ENCODE assay signal across 15 mouse cellular contexts in the genomic region with DNA sequence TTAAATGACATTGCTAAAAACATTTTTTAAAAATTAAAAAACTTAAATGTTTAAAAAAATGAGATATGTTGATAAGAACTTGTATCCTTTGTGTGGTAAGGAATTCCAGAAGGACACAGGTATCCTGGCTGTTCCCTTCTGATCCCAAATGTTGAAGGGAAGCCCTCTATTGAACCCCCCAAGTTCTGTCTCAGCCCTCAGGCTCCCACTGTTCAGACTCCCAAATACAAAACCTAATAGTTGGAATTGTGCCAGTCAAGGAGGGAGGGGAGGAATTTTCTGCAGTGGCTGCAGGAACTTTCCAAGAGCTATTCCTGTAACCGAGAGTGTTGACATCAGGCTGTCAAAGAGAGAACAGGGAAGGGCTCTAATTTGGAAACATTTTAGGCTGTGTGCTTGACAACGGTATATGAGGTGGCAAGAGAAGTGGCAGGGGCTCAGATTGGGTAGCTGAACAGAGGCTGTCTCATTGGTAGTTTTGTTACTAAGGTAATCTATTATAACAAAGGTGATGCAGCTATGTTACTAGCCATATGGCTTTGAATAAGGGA.
A peak's percentile ranks its signal among the peaks of the same experiment; 100 is the strongest.
DNase-seq lines count a peak whose midpoint lies in the region; ATAC-seq and TF ChIP-seq lines count a peak whose summit lies in the region.
"Had no signal": no experiment of that assay in that cellular context is flagged by ENCODE, and none has a peak within 500 bp of the region (broad histone marks: within the 10 kb centered on the region; RNA-seq: fewer than 3 reads in every experiment).

No protein-coding gene starts in this region.

- no peaks in the 10 kb centered on the region for H3K27me3 ChIP-seq in heart, embryonic 13.5 days (replicated peaks)
- H3K27me3 ChIP-seq in intestine, postnatal 0 days (replicated peaks; ENCODE audit: control insufficient read depth, insufficient read depth, low read length): no peaks in the 10 kb centered on the region

- peak overlapping the region; percentile 63 for H3K27ac ChIP-seq in heart, embryonic 13.5 days (replicated peaks)
- H3K27ac ChIP-seq in intestine, postnatal 0 days (ENCODE audit: low read depth, low read length): no peak overlapping the region
- H3K27ac ChIP-seq: layer of hippocampus, adult 2 months had no signal

- H3K9ac ChIP-seq in heart, embryonic 13.5 days: no peak overlapping the region
- H3K9ac ChIP-seq in intestine, postnatal 0 days (ENCODE audit: low read depth, low read length): no peak overlapping the region
- H3K9ac ChIP-seq: liver, postnatal 0 days had no signal

- H3K4me1 ChIP-seq in heart, embryonic 13.5 days: peaks cover 51% of the 10 kb centered on the region
- H3K4me1 ChIP-seq in intestine, postnatal 0 days (replicated peaks; ENCODE audit: control insufficient read depth, insufficient read depth, low read length): no peaks in the 10 kb centered on the region

- no peaks in the 10 kb centered on the region for H3K36me3 ChIP-seq in heart, embryonic 13.5 days
- no peaks in the 10 kb centered on the region for H3K36me3 ChIP-seq in intestine, postnatal 0 days (ENCODE audit: control insufficient read depth, insufficient read depth)

- WGBS in heart, embryonic 13.5 days: 6% methylated on average over 2 of the region's 2 CpGs
- 47% methylated on average over 2 of the region's 2 CpGs for WGBS in intestine, postnatal 0 days

- peak; percentile 78; the same call in 1 of the 2 replicates for ATAC-seq in heart, embryonic 13.5 days (ENCODE audit: extremely low read depth, insufficient number of reproducible peaks, low FRiP score, low TSS enrichment)
- no peak for ATAC-seq in intestine, postnatal 0 days
- ATAC-seq in megakaryocyte, adult 5-6 weeks (ENCODE audit: poor library complexity, severe bottlenecking): no peak
- ATAC-seq: liver, postnatal 0 days; midbrain, embryonic 16.5 days had no signal

- no peaks in the 10 kb centered on the region for H3K9me3 ChIP-seq in heart, embryonic 13.5 days
- H3K9me3 ChIP-seq in intestine, postnatal 0 days (ENCODE audit: control insufficient read depth): no peaks in the 10 kb centered on the region

- H3K4me2 ChIP-seq in heart, embryonic 13.5 days: no peak overlapping the region
- no peak overlapping the region for H3K4me2 ChIP-seq in intestine, postnatal 0 days (replicated peaks; ENCODE audit: low read depth)

- intact Hi-C loops in left cerebral cortex, postnatal 14 days (cut with DNase I): no loop called here
- intact Hi-C loops in gastrocnemius, postnatal 14 days (cut with DNase I; ENCODE audit: low total_unique reads): no loop called here

- TF ChIP-seq CTCF in intestine, postnatal 0 days (IDR thresholded peaks at IDR 0.05; ENCODE audit: low read depth): no peak

- peak; percentile 32 to 56 for DNase-seq in left cerebral cortex, postnatal 14 days (ENCODE audit: low spot score in 2 of 2)
- no peak for DNase-seq in left cerebral cortex, adult 18-20 months (ENCODE audit: low spot score in 2 of 2)
- peak; percentile 19 for DNase-seq in forelimb bud, embryonic 11.5 days (ENCODE audit: low read depth, low spot score)
- peak; percentile 45 for DNase-seq in lung, postnatal 10 days
- no peak for DNase-seq in gastrocnemius, postnatal 14 days
- DNase-seq: adrenal gland, postnatal 25 days; cerebellum, adult 11 months; kidney, adult 11 months; liver, postnatal 0 days; thymus, adult 18-20 months had no signal

- no peak overlapping the region for H3K4me3 ChIP-seq in heart, embryonic 13.5 days
- H3K4me3 ChIP-seq in intestine, postnatal 0 days (ENCODE audit: low read depth, low read length): no peak overlapping the region
- H3K4me3 ChIP-seq: layer of hippocampus, adult 2 months had no signal

Comparison
In these comparisons a context has a peak if more than half of its experiments do, and no peak if none do; other contexts are left out.
1. DNase-seq: peak in left cerebral cortex, postnatal 14 days (2 of 2), forelimb bud, embryonic 11.5 days (single experiment) and lung, postnatal 10 days (single experiment); none in left cerebral cortex, adult 18-20 months (0 of 2) and gastrocnemius, postnatal 14 days (single experiment).